Mouse (Mus musculus) forebrain, embryonic 12.5 days (tissue): ENCODE data around the gene Pop5. TPM values are rescaled to one million over a fixed set of nuclear protein-coding genes. Genes with fewer than 3 reads are reported as not detected.

Source experiments
- ATAC-seq: fragments of 200-750 bp; cut with Nextera tagmentation; 2 replicates; pipeline ENCODE4 v1.8.0; 2017; ENCODE audit warnings: moderate TSS enrichment; ENCODE audit not compliant: low FRiP score
- H3K27ac ChIP-seq: fragments of 300-500 bp; sonication (generic); 2 replicates; pipeline ENCODE4 v1.5.1; 2016; ENCODE audit warnings: mild to moderate bottlenecking
- H3K27me3 ChIP-seq: fragments of 300-500 bp; sonication (generic); 2 replicates; pipeline ENCODE4 v1.6.1; 2016; ENCODE audit warnings: mild to moderate bottlenecking
- H3K36me3 ChIP-seq: fragments of 300-500 bp; sonication (generic); replicated peaks from 2 replicates; pipeline ENCODE4 v1.6.1; 2016; ENCODE audit warnings: mild to moderate bottlenecking
- H3K4me1 ChIP-seq: fragments of 300-500 bp; sonication (generic); 2 replicates; pipeline ENCODE4 v1.6.1; 2016
- H3K4me2 ChIP-seq: fragments of 300-500 bp; sonication (generic); 2 replicates; pipeline ENCODE4 v1.6.1; 2016; ENCODE audit warnings: mild to moderate bottlenecking, moderate library complexity
- H3K4me3 ChIP-seq: fragments of 300-500 bp; sonication (generic); replicated peaks from 2 replicates; pipeline ENCODE4 v1.5.1; 2016; ENCODE audit warnings: mild to moderate bottlenecking
- H3K9ac ChIP-seq: fragments of 300-500 bp; sonication (generic); 2 replicates; pipeline ENCODE4 v1.6.1; 2016; ENCODE audit warnings: mild to moderate bottlenecking
- H3K9me3 ChIP-seq: fragments of 300-500 bp; sonication (generic); 2 replicates; pipeline ENCODE4 v1.6.1; 2016
- WGBS: fragments of 180-500 bp; shearing (Covaris S2); methylation state at CpG from one replicate; pipeline ENCODE4 v1.1.7; 2016; 5-methylcytosine and 5-hydroxymethylcytosine counted together
- polyA plus RNA-seq: library from polyadenylated mRNA; unstranded; fragments of >200 nt; fragmentation: Nextera tagmentation; extraction: Ambion mirVana; gene quantifications from 2 replicates; pipeline ENCODE4 v1.2.1, GENCODE M21; 2016

The Pop5 gene
- 90.5 and 97.1 TPM in 2 replicates for polyA plus RNA-seq

DNA sequence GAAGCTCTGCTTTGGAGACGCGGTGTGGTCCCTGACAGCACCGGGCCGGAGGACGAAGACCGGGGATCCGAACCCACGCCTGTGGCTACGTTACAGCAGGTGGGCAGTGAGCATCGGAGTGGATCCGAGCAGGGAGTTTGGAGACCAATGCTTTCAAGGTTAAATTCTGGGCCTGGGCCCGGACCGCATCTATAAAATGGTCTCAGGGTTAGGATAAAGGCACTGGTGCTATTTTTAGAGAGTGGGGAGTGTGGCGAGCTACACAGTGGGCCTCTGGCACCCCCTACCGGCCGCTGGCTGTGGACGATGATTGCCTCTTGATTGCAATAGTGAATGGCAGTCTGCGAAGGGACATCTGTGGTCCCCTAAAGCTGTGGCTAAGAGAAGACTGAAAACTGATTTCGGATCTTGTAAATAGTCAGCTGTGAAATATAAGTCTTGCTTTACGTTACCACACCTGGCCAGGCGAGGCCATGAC is at the start of gene Pop5:
Pop5 (plus strand) TSS at position 51 of the 478 bp plus-strand sequence.
- Histone ChIP-seq H3K9ac (peak within 1 kb of the TSS; percentile 61), H3K36me3 (peaks cover 12% of the 10 kb centered on the region), H3K9me3 (no peaks in the 10 kb centered on the region), H3K4me2 (peak within 1 kb of the TSS; percentile 82), H3K27me3 (peaks cover 52% of the 10 kb centered on the region), H3K4me1 (peaks cover 31% of the 10 kb centered on the region), H3K4me3 (peak within 1 kb of the TSS; percentile 47), H3K27ac (peak within 1 kb of the TSS; percentile 76)
- 3% methylated on average over 21 of the region's 21 CpGs for WGBS
- peak; percentile 69 for ATAC-seq

DNA sequence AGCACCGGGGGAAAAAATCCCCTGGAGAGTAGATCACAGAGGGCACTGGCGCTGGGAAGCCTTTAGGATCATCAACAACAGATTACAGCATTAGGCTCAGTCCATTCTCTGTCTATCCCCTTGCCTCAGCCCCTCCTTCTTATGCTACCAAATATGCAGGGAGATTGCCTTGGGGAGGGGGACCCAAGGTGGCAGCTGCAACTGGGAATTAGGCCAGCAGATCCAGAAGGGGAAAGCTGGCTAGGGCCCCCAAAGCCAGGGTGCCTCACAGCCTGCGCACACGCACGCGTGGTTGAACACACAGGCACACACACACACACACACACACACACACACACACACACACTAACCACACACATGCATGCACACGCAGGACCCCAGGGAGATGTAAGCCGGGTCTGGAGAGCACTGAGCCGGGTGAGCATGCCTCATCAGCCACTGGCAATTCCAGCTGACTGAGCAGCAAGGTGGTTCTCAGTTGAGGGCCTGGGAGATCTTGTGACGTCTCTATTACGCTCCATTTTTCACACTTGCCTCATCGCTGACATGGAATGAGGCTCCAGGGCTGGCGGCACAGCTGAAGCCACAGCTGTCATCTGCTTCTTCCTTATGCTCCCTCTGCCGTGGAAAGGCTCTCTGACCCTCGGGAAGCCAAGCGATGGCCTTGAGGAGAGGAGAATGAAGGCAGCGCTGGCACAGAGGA is 49.1 kb upstream of the Pop5 start:
- H3K27me3 ChIP-seq, result peaks cover 55% of the 10 kb centered on the region
- WGBS, result 45% methylated on average over 17 of the region's 17 CpGs
- no peak overlapping the region for H3K4me3 ChIP-seq

DNA sequence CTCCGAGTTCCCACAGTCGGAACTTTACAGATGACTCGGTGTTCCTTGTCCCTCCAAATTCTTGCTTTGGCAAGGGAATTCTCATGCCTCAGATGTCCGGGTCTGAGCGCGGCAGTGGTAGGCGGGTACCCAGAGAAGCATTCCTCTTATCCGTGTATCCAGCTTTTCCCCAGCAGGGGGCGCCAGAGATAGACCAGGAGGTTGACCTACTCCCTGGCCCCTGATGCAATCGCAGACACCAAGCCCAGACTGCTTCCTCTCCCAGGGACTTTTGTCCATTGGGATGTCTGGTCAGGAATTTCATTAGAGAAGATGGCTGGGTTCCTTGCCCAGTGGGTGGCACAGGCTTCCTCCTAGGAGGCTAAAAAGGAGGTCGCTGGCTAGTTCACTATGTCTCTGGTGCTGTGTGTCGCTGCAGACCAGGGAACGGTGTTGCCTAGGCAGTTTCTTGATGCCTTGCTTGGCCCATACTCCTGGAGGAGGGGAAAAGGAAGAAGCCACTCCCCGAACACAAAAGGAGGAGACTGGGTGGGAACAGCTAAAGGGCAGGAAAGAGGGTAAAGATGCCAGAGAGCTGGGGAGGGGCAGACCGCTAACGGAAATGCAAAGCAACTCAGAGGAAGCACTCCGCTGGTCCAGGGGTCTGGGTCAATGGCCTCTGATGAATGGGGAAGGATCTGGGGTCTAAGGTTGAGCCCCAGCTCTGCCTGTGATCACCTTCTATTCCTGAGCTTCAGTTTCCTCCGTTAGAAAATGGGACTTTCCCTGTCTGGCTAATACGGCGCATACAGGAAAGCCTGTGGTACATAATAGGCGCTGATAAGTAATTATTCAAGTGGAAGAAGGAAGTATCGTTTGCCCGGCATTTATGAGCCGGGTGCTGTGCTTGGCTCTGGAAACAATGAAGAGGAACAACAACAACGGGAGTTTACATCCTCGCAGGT is 48.2 kb upstream of the Pop5 start:
- WGBS, result 17% methylated on average over 26 of the region's 26 CpGs
- Histone ChIP-seq H3K9me3 (no peaks in the 10 kb centered on the region), H3K9ac (no peak overlapping the region), H3K4me2 (peak overlapping the region; percentile 21), H3K4me3 (no peak overlapping the region), H3K27ac (peak overlapping the region; percentile 54), H3K27me3 (peaks cover 64% of the 10 kb centered on the region), H3K36me3 (no peaks in the 10 kb centered on the region), H3K4me1 (peaks cover 37% of the 10 kb centered on the region)
- ATAC-seq, result peak; percentile 75

More for the DNA sequence above, 49.1 kb upstream of the Pop5 start:
- Histone ChIP-seq H3K27ac (peak overlapping the region; percentile 68), H3K4me2 (peak overlapping the region; percentile 21), H3K36me3 (no peaks in the 10 kb centered on the region), H3K9ac (no peak overlapping the region), H3K4me1 (peaks cover 33% of the 10 kb centered on the region), H3K9me3 (no peaks in the 10 kb centered on the region)
- ATAC-seq, result peak; percentile 60; the same call in 1 of the 2 replicates

DNA sequence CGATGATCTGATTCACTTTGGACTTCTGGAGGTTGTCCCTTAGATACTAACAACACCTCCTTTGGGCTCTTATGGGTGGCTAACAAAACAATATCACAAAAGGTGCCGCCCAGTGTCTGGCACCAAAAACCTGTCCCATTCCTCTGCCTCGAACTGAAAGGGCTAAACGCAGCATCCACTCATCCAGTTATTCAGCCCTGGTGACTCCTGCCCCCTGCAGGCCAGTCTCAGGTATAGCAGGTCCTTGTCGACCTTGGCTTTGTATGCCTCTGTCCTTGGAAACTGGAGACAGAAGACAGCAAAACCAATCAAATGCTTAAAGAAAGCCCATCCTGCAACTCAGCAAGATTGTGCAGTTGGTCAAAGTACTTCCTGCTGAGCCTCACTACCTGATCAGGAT is 46.8 kb upstream of the Pop5 start:
- no peak overlapping the region for H3K27ac ChIP-seq
- no peak for ATAC-seq
- no peak overlapping the region for H3K4me3 ChIP-seq
- H3K27me3 ChIP-seq, result peaks cover 76% of the 10 kb centered on the region
- peaks cover 51% of the 10 kb centered on the region for H3K4me1 ChIP-seq
- no peaks in the 10 kb centered on the region for H3K9me3 ChIP-seq
- H3K9ac ChIP-seq, result no peak overlapping the region
- no peaks in the 10 kb centered on the region for H3K36me3 ChIP-seq
- 53% methylated on average over 5 of the region's 5 CpGs for WGBS
- no peak overlapping the region for H3K4me2 ChIP-seq

DNA sequence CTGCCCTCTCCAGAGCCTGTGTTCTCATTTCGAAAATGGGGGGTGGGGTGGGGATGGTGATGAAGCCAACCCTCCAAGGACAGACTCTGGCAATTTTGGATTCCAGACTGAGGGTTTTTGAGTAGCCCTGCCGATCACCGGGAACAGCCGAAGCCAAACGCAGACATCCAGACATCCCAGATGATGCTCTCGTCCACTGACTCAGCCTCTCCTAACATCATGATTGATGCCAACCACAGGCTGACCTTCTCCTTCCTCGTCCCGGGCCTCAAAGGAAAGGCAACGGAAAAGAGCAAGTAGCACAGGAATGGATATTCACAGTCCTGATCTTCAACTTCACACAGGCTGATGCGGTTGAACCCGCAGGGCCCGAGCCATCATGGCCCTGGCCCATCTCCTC is 45.6 kb upstream of the Pop5 start:
- Histone ChIP-seq H3K27me3 (peaks cover 83% of the 10 kb centered on the region), H3K9ac (no peak overlapping the region), H3K4me3 (no peak overlapping the region), H3K4me1 (peaks cover 48% of the 10 kb centered on the region), H3K9me3 (no peaks in the 10 kb centered on the region), H3K36me3 (no peaks in the 10 kb centered on the region), H3K27ac (no peak overlapping the region), H3K4me2 (no peak overlapping the region)
- ATAC-seq, result no peak
- WGBS, result 83% methylated on average over 12 of the region's 12 CpGs

DNA sequence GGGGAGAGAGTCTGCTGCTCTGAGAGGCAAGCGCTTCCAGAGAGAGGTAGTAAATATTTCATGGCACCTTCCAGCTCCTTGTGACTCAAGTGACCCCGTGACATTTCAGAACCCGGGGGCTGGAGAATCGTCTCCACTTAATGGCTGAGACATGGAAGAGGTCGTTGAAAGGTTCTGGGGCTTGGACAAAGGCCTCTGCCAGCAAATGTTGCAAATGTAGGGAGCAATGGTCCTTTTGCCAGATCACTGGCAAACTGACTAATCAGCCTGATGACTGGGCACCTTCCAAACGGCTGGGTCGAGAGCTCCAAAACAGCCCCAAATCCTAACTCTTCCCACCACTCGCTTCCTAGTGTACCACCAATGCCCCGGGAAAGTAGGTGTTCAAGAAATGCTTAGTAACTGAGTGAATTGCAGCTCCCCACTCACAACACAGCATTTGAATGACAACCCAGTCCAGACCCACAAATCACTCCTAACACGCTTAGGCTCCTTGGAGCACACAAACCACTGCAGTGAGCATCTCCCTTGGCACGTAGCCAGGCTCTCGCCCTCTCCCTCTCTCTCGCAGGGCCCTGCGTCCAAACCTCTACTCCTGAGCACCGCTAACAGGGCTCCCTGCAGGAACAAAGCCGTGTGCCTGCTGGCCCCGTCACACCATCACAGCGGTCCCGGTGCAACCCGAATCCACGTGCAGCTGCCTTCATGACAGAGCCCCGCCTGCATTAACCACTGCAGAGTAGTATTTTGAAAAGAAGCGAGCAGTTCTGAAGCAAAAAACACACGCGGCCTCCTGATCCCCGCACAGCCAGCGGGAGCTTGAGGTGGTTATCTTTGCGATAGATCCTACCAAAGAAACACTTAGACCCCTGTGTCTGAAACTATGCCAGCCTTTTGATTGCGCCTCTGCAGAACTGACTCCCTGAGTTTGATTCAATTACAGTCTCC is 43.5 kb upstream of the Pop5 start:
- no peak overlapping the region for H3K27ac ChIP-seq
- H3K27me3 ChIP-seq, result peaks cover 76% of the 10 kb centered on the region
- no peak for ATAC-seq
- peak overlapping the region; percentile 100 for H3K4me2 ChIP-seq
- 8% methylated on average over 29 of the region's 29 CpGs for WGBS
- no peaks in the 10 kb centered on the region for H3K9me3 ChIP-seq
- H3K9ac ChIP-seq, result peak overlapping the region; percentile 40; the same call in 1 of the 2 replicates
- peak overlapping the region; percentile 71 for H3K4me3 ChIP-seq
- H3K36me3 ChIP-seq, result no peaks in the 10 kb centered on the region
- H3K4me1 ChIP-seq, result peaks cover 36% of the 10 kb centered on the region

DNA sequence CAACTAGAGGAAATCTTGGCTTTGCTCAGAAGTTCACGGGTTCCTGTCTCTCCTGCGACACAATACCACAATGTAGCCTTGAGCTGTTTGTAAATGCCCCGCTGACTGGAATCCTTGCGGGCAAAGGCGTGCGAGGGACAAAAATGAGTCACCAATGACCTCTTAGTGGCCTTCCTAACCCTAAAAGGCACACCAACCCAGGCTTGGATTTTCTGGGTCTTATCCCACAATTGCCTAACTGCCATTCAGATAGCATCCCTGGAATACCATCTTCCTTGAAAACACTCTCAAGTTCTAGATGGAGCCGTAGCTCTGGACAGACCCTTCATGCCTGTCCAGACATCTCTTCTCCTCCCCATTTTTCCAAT is 42.8 kb upstream of the Pop5 start:
- WGBS, result 12% methylated on average over 7 of the region's 7 CpGs
- H3K9me3 ChIP-seq, result no peaks in the 10 kb centered on the region

DNA sequence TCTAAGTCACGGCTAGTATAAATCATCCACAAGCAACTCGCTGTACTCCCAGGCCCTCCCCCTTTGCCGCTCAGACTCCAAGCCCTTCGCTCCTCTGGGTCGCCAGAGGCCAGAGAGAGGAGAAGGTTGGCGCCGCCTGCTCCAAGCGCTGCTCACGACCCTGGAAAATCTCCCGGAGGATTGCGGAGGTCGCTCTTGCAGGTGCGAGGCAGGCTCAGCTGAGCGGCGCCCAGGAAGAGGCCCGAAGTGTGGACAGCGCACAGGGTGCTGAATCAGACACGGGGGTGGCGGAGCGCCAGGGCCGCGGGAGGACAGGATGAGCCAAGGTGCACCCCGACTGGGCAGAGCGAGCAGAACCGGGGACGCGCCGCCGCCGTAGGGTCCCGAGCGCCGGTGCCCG is 42.4 kb upstream of the Pop5 start:
- H3K4me1 ChIP-seq, result peaks cover 29% of the 10 kb centered on the region
- peak overlapping the region; percentile 80 for H3K9ac ChIP-seq
- peaks cover 80% of the 10 kb centered on the region for H3K27me3 ChIP-seq
- no peaks in the 10 kb centered on the region for H3K36me3 ChIP-seq
- peak overlapping the region; percentile 71 for H3K4me3 ChIP-seq
- no peaks in the 10 kb centered on the region for H3K9me3 ChIP-seq
- WGBS, result 0% methylated on average over 34 of the region's 34 CpGs
- peak; percentile 36; the same call in 1 of the 2 replicates for ATAC-seq
- no peak overlapping the region for H3K27ac ChIP-seq
- peak overlapping the region; percentile 100 for H3K4me2 ChIP-seq

More for the DNA sequence above, 42.8 kb upstream of the Pop5 start:
- Histone ChIP-seq H3K4me2 (peak overlapping the region; percentile 100), H3K4me3 (peak overlapping the region; percentile 71), H3K36me3 (no peaks in the 10 kb centered on the region), H3K9ac (no peak overlapping the region; the same call in 1 of the 2 replicates), H3K4me1 (peaks cover 30% of the 10 kb centered on the region), H3K27me3 (peaks cover 80% of the 10 kb centered on the region), H3K27ac (no peak overlapping the region)
- ATAC-seq, result no peak

DNA sequence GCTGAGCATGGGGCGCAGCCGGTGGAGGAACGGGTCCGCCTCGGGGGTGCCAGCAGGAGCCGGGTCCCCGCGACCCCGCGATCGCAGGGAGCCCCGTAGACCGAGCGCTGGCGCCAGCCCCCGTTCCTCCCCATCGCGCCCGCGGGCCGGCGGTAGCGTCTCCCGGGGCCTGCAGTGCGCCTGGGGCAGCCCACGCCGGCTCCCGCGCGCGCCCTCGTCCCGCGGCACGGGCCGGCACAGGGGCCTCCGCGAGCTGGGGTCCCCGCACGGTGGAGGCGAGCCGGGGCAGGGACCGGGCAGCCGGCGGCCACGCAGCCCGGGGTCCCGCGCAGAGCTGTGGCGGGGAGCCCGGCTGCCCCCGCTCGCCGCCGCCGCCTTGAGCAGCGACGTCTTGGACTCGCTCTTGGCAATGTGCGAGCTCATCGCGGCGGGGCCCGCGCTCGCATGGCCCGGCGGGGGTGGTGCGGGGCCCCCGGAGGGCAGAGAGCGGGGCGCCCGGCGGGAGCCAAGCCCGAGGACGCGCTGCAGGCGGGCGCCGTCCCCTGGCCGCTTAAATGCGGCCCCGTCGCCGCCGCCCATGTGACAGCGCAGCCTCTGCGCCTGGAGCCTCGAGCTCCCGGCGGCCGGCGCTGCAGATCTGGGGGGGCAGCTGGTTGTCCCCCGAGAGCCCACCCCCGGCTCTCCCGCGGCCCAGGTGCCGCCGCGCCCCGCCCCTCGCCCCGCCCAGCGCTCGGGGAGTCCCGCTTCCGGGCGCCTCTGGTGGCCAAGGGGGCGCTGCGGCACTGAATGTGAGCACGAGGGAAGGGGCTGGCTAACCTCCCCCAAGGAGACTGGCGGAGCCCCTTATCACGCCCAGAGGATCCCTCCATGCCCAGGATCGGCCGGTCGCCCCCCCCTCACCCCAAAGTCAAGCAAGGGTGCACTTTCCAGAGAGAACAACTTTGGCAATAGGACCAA is 41.7 kb upstream of the Pop5 start, which contains the start of gene Cabp1:
Cabp1 (minus strand) TSS at position 713 of the 957 bp plus-strand sequence.
- Histone ChIP-seq H3K9ac (peak within 1 kb of the TSS; percentile 80), H3K4me2 (peak within 1 kb of the TSS; percentile 100), H3K4me3 (peak within 1 kb of the TSS; percentile 71), H3K27ac (0 out of 2 replicates have a peak within 1 kb of the TSS, but pooled peaks have one; percentile 19), H3K36me3 (no peaks in the 10 kb centered on the region), H3K9me3 (no peaks in the 10 kb centered on the region), H3K27me3 (peaks cover 76% of the 10 kb centered on the region), H3K4me1 (peaks cover 29% of the 10 kb centered on the region)
- ATAC-seq, result peak; percentile 63
- under 1% methylated on average over 91 of the region's 116 CpGs for whole genome bisulfite sequencing

DNA sequence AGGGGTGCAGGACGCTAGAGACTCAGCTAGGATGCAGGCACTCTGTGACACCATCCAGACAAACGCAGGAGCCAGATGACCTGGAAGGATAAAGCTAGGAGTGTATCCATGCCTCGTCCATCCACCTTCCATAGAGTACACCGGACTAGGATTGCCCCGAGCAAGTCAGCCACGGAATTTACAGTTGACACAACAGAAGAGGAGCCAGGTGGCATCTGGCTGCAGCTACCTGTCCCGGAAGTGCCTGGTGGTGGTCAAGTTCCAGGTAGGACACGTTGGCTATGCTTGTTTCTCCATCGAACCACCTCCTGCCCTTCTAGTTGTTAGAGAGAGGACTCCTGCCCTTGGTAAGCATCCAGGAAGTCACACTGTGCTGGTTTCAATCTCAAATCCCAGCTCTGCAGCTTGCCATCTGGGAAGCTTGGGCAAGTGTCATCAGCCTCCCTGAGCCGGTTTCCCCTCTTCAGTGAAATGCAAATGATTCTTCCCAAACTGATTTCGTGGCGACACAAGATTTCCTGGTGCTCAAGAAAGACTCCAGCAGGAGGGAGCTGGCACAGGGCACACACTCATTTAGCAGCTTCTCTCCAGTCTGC is 40.9 kb upstream of the Pop5 start:
- 4% methylated on average over 12 of the region's 12 CpGs for WGBS
- peak; percentile 33 for ATAC-seq
- H3K4me1 ChIP-seq, result peaks cover 29% of the 10 kb centered on the region
- no peak overlapping the region for H3K9ac ChIP-seq
- H3K36me3 ChIP-seq, result no peaks in the 10 kb centered on the region
- H3K27ac ChIP-seq, result no peak overlapping the region
- H3K4me3 ChIP-seq, result peak overlapping the region; percentile 71
- H3K27me3 ChIP-seq, result peaks cover 69% of the 10 kb centered on the region
- peak overlapping the region; percentile 100 for H3K4me2 ChIP-seq
- no peaks in the 10 kb centered on the region for H3K9me3 ChIP-seq
